Mouse (Mus musculus) embryonic fibroblast, embryonic 13.5 days (primary cell): Measurements from ENCODE around the gene Pgs1. TPM values are rescaled to one million over a fixed set of nuclear protein-coding genes. Genes with fewer than 3 reads are reported as not detected.

Experiments used
- H3K27ac ChIP-seq: 2 replicates; pipeline ENCODE4 v1.5.1; 2012; ENCODE audit warnings: low read length, control low read depth, inconsistent platforms; ENCODE audit not compliant: insufficient read depth
- H3K4me1 ChIP-seq: 2 replicates; pipeline ENCODE4 v1.6.1; 2011; ENCODE audit warnings: low read length; ENCODE audit not compliant: control insufficient read depth, insufficient read depth
- H3K4me3 ChIP-seq: 2 replicates; pipeline ENCODE4 v1.5.1; 2011; ENCODE audit warnings: mild to moderate bottlenecking, control low read depth, low read length; ENCODE audit not compliant: insufficient read depth
- CTCF ChIP-seq: IDR thresholded peaks from 2 replicates; pipeline ENCODE4 v1.5.1; 2011; ENCODE audit warnings: mild to moderate bottlenecking, control low read depth, low read length, moderate library complexity, borderline replicate concordance; ENCODE audit not compliant: insufficient read depth
- POLR2A ChIP-seq: IDR thresholded peaks from 2 replicates; pipeline ENCODE4 v1.6.1; 2011; ENCODE audit warnings: low read depth, mild to moderate bottlenecking, control low read depth, low read length, moderate library complexity
- polyA plus RNA-seq: library from polyadenylated mRNA; stranded (reverse); fragments of >200 nt; gene quantifications from 2 replicates; pipeline ENCODE4 v1.2.4, GENCODE M21; 2011; ENCODE audit warnings: low read depth; ENCODE audit not compliant: missing spikeins, insufficient read length

Pgs1 gene
- polyA plus RNA-seq, 1 experiment, result 29.5 TPM

- Histone ChIP-seq H3K27ac (no peak overlapping the region), H3K4me1 (no peaks in the 10 kb centered on the region), H3K4me3 (no peak overlapping the region)
- TF ChIP-seq POLR2A, result no peak
- TF ChIP-seq CTCF, result no peak
These were observed 73.9 kb downstream of the Pgs1 start for GRCm38 (mm10) chr11:118060038-118060437.

- no peak overlapping the region for H3K27ac ChIP-seq
- no peaks in the 10 kb centered on the region for H3K4me1 ChIP-seq
- no peak overlapping the region for H3K4me3 ChIP-seq
- TF ChIP-seq POLR2A (no peak), CTCF (no peak)
These were observed 81.5 kb downstream of the Pgs1 start for GRCm38 (mm10) chr11:118067588-118067987.

- TF ChIP-seq CTCF (no peak), POLR2A (no peak)
- no peaks in the 10 kb centered on the region for H3K4me1 ChIP-seq
These were observed 82.8 kb downstream of the Pgs1 start for GRCm38 (mm10) chr11:118068812-118069332.

GRCm38 (mm10) chr11:118071227-118071912 is 85.3 kb downstream of the Pgs1 start:
- TF ChIP-seq CTCF, result no peak
- Histone ChIP-seq H3K27ac (no peak overlapping the region), H3K4me3 (no peak overlapping the region), H3K4me1 (no peaks in the 10 kb centered on the region)

More at GRCm38 (mm10) chr11:118068812-118069332, 82.8 kb downstream of the Pgs1 start:
- H3K4me3 ChIP-seq, result no peak overlapping the region
- no peak overlapping the region for H3K27ac ChIP-seq

Other genes with a start within 250 kb of the Pgs1 start
- 0.30 and 0.39 TPM in 2 replicates for gene Tmc8, start 204.2 kb upstream of the Pgs1 start, polyA plus RNA-seq
- gene Tmc6, start 204.1 kb upstream of the Pgs1 start, polyA plus RNA-seq, result 19.5 and 20.5 TPM in 2 replicates
- not detected in 2 replicates for gene 6030468B19Rik, start 188.6 kb upstream of the Pgs1 start, polyA plus RNA-seq
- 0.49 TPM in 1 of 2 replicates, not detected in the other for gene Gm20708, start 176.6 kb upstream of the Pgs1 start, polyA plus RNA-seq
- gene Syngr2, start 176.6 kb upstream of the Pgs1 start, polyA plus RNA-seq, result 66.9 and 68.6 TPM in 2 replicates
- gene Afmid, start 160.4 kb upstream of the Pgs1 start, polyA plus RNA-seq, result 5.6 and 6.4 TPM in 2 replicates
- 48.4 and 61.9 TPM in 2 replicates for gene Tk1, start 160.2 kb upstream of the Pgs1 start, polyA plus RNA-seq
- gene Birc5, start 137.0 kb upstream of the Pgs1 start, polyA plus RNA-seq, result 73.3 and 86.8 TPM in 2 replicates
- not detected in 2 replicates for gene Tmem235, start 125.5 kb upstream of the Pgs1 start, polyA plus RNA-seq
- gene Tha1, start 112.8 kb upstream of the Pgs1 start, polyA plus RNA-seq, result 1.2 and 1.7 TPM in 2 replicates
- 15.2 and 31.9 TPM in 2 replicates for gene Socs3, start 16.2 kb upstream of the Pgs1 start, polyA plus RNA-seq
- gene Dnah17, start 144.3 kb downstream of the Pgs1 start, polyA plus RNA-seq, result not detected in 2 replicates